21 mouse cellular contexts compared by ENCODE assay signal in genomic region chr17:10430831-10431230, GRCm38 (mm10).
A peak's percentile ranks its signal among the peaks of the same experiment; 100 is the strongest.
DNase-seq lines count a peak whose midpoint lies in the region; TF ChIP-seq lines count a peak whose summit lies in the region.
"Had no signal": no experiment of that assay in that cellular context is flagged by ENCODE, and none has a peak within 500 bp of the region (broad histone marks: within the 10 kb centered on the region; RNA-seq: fewer than 3 reads in every experiment).

No protein-coding gene starts in this region.

- H3K27ac ChIP-seq in layer of hippocampus, adult 2 months, result peak overlapping the region; percentile 43; the same call in 1 of the 2 replicates
- H3K27ac ChIP-seq in macrophage, result peak overlapping the region; percentile 60
- H3K27ac ChIP-seq: gastrocnemius, adult 2 months; heart, embryonic 13.5 days; hindbrain, embryonic 14.5 days; hindbrain, postnatal 0 days had no signal

- DNase-seq in layer of hippocampus, adult 2 months (ENCODE audit: low spot score in 2 of 2), result peak in 1 of 2 experiments; percentile 8
- no peak for DNase-seq in layer of hippocampus, adult 9-10 months (ENCODE audit: low spot score)
- peak; percentile 25 for DNase-seq in testis, postnatal 10 days (ENCODE audit: low spot score)
- no peak for DNase-seq in testis, postnatal 14 days (ENCODE audit: low spot score)
- DNase-seq in urinary bladder, postnatal 14 days (ENCODE audit: low spot score), result no peak
- DNase-seq: adrenal gland, adult 8-10 months; adrenal gland, postnatal 25 days; B cell, adult 2 months; cerebellum, adult 18-20 months; cerebellum, adult 9-10 months; cerebellum, postnatal 14 days; forebrain, postnatal 0 days; gastrocnemius, adult 2 months; gastrocnemius, postnatal 14 days; heart, adult 18-20 months; heart, postnatal 14 days; heart, postnatal 4 days had no signal

- 45% methylated on average over 4 of the region's 4 CpGs for WGBS in macrophage (ENCODE audit: missing documents)

- H3K36me3 ChIP-seq in macrophage (ENCODE audit: inconsistent target), result no peaks in the 10 kb centered on the region
- H3K36me3 ChIP-seq: heart, embryonic 13.5 days had no signal

- no peak overlapping the region for H3K4me3 ChIP-seq in layer of hippocampus, adult 2 months
- H3K4me3 ChIP-seq in macrophage (ENCODE audit: inconsistent target), result no peak overlapping the region
- H3K4me3 ChIP-seq: gastrocnemius, adult 2 months; heart, embryonic 13.5 days had no signal

- H3K79me2 ChIP-seq in macrophage (ENCODE audit: inconsistent target), result no peaks in the 10 kb centered on the region

- no peak for TF ChIP-seq CTCF in layer of hippocampus, adult 2 months (conservative IDR thresholded peaks at IDR 0.05)
